Mouse (Mus musculus): ENCODE results near the gene Dynlt1f.
"Not testable (repeated sequence)": the region's sequence is repeated elsewhere in the genome, so short reads cannot be mapped to it uniquely, and the experiment has no call there.

Gene Dynlt1f

DNA sequence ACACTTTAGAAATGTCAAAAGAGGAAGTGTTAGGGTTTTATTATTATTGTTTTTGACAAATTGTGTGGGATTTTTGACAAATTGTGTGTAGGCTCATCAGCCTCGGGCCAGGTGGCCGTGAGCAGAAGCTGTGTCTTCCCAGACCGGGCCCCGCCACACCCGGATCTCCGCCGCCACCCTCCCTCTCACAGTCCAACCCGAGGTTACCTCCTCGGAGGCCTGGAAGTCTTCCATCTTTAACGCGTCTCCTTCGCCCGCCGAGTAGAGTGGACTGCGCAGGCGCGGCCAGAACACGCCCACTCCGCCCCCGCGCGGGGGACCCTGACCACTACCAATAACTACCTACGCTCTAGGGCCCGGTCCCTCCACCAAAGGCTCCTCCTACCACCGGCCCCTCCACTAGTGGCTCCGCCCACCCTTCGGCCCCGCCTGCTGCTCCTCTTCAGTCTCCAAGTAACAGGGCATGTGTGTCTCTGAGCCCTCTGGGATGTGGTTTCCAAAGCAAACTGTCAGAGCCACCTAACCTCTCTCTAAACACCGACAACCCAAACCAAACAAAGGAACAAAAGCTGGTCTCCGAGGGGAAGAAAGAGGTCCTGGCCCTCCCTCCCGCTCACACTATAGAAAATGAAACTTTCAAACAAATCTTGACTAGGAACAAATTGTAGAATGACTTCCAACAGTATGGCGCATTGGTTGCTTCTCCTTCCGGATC lies at the start of gene Dynlt1f:
Gene Dynlt1f (minus strand): TSS at position 334 of the 715 bp plus-strand sequence.
- H3K9me3 ChIP-seq (ENCODE audit: low read length); H3K27me3 ChIP-seq (ENCODE audit: insufficient read depth, low read length); H3K4me1 ChIP-seq (replicated peaks; ENCODE audit: low read depth, low read length); H3K36me3 ChIP-seq (ENCODE audit: insufficient read depth, low read length): not testable (repeated sequence)
- H3K4me3 ChIP-seq (replicated peaks; ENCODE audit: low read length), result peak within 1 kb of the TSS; percentile 77

DNA sequence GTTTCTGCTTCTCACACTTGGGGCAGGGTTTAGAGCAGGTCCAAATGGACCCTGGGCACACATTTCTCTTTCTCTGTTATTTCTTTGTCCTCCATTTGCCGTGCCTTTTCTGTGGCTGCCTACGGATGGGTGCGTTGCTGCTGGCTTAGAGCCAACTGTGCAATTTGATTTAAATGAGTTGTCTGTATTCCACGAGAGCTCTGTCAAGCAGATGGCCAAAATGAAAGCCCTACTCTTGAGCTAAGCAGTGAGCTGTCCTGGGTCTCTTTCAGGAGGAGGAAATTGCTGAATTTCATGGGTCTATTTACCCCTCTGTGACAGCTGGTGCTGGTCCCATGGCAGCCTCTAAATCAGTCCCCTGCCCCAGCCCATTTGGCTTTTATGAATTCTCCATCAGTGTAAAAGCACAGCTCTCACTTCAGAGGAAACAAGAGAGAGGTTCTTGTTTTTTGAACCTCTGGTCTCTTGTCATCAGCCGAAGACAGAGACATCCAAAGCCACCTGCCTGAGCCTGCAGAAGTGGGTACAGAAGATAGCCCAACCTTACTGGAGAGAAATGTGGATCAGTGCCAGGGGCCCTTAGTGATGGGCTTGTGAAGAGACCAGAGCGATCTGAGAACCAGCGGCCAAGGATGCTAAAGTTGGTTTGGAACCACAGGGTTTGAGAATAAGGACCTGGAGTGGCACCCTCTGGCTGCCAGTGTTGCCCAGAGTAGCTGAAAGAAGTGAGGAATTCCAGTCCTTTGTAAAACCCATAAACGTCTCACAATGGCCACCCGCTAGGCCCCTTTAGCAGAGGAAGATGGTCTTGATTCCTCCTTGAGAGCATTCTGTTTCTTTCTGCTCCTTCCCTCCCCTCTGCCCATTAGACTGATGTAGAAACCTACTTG lies 47.9 kb upstream of the Dynlt1f start:
- H3K36me3 ChIP-seq (ENCODE audit: insufficient read depth, low read length); H3K4me3 ChIP-seq (replicated peaks; ENCODE audit: low read length); H3K27me3 ChIP-seq (ENCODE audit: insufficient read depth, low read length); H3K4me1 ChIP-seq (replicated peaks; ENCODE audit: low read depth, low read length); H3K9me3 ChIP-seq (ENCODE audit: low read length): not testable (repeated sequence)

GRCm38 (mm10) chr17:6702625-6703221 lies 47.0 kb upstream of the Dynlt1f start:
- H3K27me3 ChIP-seq (ENCODE audit: insufficient read depth, low read length), result not testable (repeated sequence)

GRCm38 (mm10) chr17:6700077-6700476 lies 44.4 kb upstream of the Dynlt1f start:
- not testable (repeated sequence) for H3K4me1 ChIP-seq (replicated peaks; ENCODE audit: low read depth, low read length); H3K27me3 ChIP-seq (ENCODE audit: insufficient read depth, low read length); H3K36me3 ChIP-seq (ENCODE audit: insufficient read depth, low read length); H3K4me3 ChIP-seq (replicated peaks; ENCODE audit: low read length); H3K9me3 ChIP-seq (ENCODE audit: low read length)

More at GRCm38 (mm10) chr17:6702625-6703221, 47.0 kb upstream of the Dynlt1f start:
- H3K36me3 ChIP-seq (ENCODE audit: insufficient read depth, low read length); H3K4me1 ChIP-seq (replicated peaks; ENCODE audit: low read depth, low read length); H3K4me3 ChIP-seq (replicated peaks; ENCODE audit: low read length); H3K9me3 ChIP-seq (ENCODE audit: low read length): not testable (repeated sequence)

DNA sequence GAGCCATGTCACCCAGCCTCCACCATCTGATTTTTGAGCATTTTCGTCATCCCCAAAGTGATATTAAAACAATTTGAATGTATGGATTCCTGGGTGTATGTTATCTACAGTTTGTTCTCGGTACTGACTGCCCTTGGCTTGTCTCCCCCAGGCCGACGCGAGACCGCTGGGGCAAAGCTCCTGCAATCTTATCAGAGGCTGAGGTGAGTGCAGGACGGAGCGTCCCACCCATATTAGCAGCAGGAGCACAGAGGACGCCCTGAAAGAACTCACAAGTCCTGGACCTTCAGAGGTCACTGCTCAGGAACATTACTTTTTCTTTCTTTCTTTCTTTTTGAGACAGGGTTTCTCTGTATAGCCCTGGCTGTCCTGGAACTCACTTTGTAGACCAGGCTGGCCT lies 43.8 kb upstream of the Dynlt1f start:
- H3K9me3 ChIP-seq (ENCODE audit: low read length); H3K27me3 ChIP-seq (ENCODE audit: insufficient read depth, low read length); H3K36me3 ChIP-seq (ENCODE audit: insufficient read depth, low read length); H3K4me3 ChIP-seq (replicated peaks; ENCODE audit: low read length); H3K4me1 ChIP-seq (replicated peaks; ENCODE audit: low read depth, low read length): not testable (repeated sequence)

- H3K9me3 ChIP-seq (ENCODE audit: low read length); H3K27me3 ChIP-seq (ENCODE audit: insufficient read depth, low read length); H3K36me3 ChIP-seq (ENCODE audit: insufficient read depth, low read length); H3K4me1 ChIP-seq (replicated peaks; ENCODE audit: low read depth, low read length); H3K4me3 ChIP-seq (replicated peaks; ENCODE audit: low read length): not testable (repeated sequence)
- TF ChIP-seq CTCF (conservative IDR thresholded peaks at IDR 0.05; ENCODE audit: low read length), result 0 out of 2 replicates have a peak, but pooled peaks have one; percentile 7
These were observed 41.6 kb upstream of the Dynlt1f start for GRCm38 (mm10) chr17:6697224-6697775.

DNA sequence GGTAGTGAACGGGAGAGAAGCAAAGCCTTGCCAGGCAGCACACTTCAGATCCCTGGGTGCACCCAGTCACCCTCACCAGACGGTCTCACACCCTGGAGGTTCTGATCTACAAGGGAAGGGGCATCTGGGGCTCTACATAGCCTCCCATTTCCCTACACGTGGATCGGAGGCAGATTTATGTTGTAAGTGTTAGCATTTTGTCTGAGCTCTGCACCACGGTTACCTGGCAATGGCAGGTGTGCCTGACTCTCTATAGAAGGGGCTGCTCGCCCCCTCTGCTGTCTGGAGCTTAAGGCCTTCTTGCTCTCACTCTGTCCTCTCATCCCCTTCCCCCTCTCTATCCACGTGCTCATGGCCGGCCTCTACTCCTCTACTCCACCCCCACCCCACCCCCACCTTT lies 40.8 kb upstream of the Dynlt1f start:
- H3K9me3 ChIP-seq (ENCODE audit: low read length); H3K27me3 ChIP-seq (ENCODE audit: insufficient read depth, low read length); H3K4me3 ChIP-seq (replicated peaks; ENCODE audit: low read length); H3K36me3 ChIP-seq (ENCODE audit: insufficient read depth, low read length); H3K4me1 ChIP-seq (replicated peaks; ENCODE audit: low read depth, low read length): not testable (repeated sequence)

- not testable (repeated sequence) for H3K27me3 ChIP-seq (ENCODE audit: insufficient read depth, low read length); H3K36me3 ChIP-seq (ENCODE audit: insufficient read depth, low read length); H3K9me3 ChIP-seq (ENCODE audit: low read length); H3K4me3 ChIP-seq (replicated peaks; ENCODE audit: low read length); H3K4me1 ChIP-seq (replicated peaks; ENCODE audit: low read depth, low read length)
These were observed 40.0 kb upstream of the Dynlt1f start for GRCm38 (mm10) chr17:6695712-6696111.

GRCm38 (mm10) chr17:6691596-6691995 lies 35.9 kb upstream of the Dynlt1f start:
- H3K9me3 ChIP-seq (ENCODE audit: low read length); H3K27me3 ChIP-seq (ENCODE audit: insufficient read depth, low read length); H3K4me1 ChIP-seq (replicated peaks; ENCODE audit: low read depth, low read length); H3K36me3 ChIP-seq (ENCODE audit: insufficient read depth, low read length); H3K4me3 ChIP-seq (replicated peaks; ENCODE audit: low read length): not testable (repeated sequence)
- peak; percentile 45 for TF ChIP-seq CTCF (conservative IDR thresholded peaks at IDR 0.05; ENCODE audit: low read length)

DNA sequence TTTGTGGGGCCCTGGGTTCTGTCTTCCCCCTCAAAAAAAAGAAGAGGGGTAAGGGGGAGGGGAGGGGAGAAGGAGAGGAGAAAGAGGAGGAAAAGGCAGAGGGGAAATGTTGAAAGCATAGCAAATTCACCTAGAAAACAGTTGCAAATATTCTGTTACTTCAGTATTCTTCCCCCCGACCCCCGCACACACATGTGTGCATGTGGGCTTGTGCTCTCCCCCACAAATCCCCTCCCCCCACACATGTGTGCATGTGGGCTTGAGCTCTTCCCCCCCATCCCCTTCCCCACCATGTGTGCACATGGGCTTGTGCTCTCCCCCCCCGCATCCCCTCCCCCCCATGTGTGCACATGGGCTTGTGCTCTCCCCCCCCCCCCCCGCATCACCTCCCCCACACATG lies 33.6 kb upstream of the Dynlt1f start:
- not testable (repeated sequence) for H3K4me3 ChIP-seq (replicated peaks; ENCODE audit: low read length); H3K9me3 ChIP-seq (ENCODE audit: low read length); H3K4me1 ChIP-seq (replicated peaks; ENCODE audit: low read depth, low read length)

GRCm38 (mm10) chr17:6686299-6686971 lies 30.7 kb upstream of the Dynlt1f start:
- not testable (repeated sequence) for H3K4me1 ChIP-seq (replicated peaks; ENCODE audit: low read depth, low read length); H3K4me3 ChIP-seq (replicated peaks; ENCODE audit: low read length); H3K9me3 ChIP-seq (ENCODE audit: low read length); H3K36me3 ChIP-seq (ENCODE audit: insufficient read depth, low read length); H3K27me3 ChIP-seq (ENCODE audit: insufficient read depth, low read length)

More for the DNA sequence above, 33.6 kb upstream of the Dynlt1f start:
- H3K27me3 ChIP-seq (ENCODE audit: insufficient read depth, low read length); H3K36me3 ChIP-seq (ENCODE audit: insufficient read depth, low read length): not testable (repeated sequence)

DNA sequence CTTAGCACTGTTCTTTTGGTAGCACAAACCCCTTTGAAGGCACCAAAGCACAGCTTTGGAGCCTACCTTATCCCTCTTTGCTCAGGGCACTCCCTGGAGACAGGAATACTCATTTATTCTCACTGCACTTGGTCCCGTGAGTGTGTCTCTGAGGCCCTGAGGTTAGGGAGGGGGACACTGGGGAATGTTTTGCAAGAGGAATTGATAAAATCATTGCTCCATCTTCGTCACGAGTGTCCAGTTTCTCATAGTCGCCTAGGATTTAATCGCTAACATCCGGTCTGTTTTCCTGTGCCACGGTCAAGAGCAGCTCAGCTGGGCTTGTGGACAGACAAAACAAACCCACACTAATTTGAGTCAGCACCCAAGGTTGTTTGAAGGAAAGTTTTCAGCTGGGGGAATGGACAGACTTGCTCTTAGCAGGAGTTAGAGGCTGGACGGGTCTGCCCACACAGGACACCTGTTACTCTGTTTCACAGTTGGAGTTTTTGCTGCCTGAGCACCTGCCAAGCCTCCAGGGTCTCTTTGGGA lies 29.7 kb upstream of the Dynlt1f start:
- not testable (repeated sequence) for H3K4me3 ChIP-seq (replicated peaks; ENCODE audit: low read length)

More for the DNA sequence above, 29.7 kb upstream of the Dynlt1f start:
- H3K36me3 ChIP-seq (ENCODE audit: insufficient read depth, low read length); H3K9me3 ChIP-seq (ENCODE audit: low read length); H3K4me1 ChIP-seq (replicated peaks; ENCODE audit: low read depth, low read length); H3K27me3 ChIP-seq (ENCODE audit: insufficient read depth, low read length): not testable (repeated sequence)
